11 mouse cellular contexts compared by ENCODE assay signal in the genomic region with DNA sequence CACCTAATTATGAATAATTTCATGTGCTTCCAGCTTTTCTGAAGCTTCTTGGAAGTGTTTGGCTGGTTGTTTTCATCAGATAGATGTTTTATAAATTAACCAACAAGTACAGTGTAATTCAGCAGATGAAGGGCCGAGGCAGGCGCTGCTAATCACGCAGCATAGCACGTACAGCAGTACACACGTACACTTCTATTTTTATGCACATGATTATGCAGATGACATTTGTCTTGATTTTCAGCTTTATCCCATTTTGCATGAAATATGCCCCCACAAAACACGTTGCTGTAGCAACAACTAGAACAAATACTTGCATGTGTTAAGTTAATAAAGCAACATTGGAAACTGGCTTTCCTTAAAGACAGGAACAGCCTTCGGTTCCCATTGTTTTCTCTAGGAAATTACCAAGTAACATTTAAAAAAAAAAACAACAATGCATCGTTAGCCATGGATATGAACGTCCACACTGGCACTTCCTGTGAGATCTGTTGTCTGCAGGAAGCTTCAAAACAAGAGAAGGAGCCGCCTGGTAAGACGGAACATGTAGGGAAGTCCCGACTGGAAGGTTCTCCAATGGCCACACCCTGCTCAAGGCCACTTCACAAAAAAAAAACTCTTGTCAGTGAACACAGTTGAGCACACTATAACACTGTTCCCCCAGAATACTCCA.
DNase-seq lines count a peak whose midpoint lies in the region; ATAC-seq and TF ChIP-seq lines count a peak whose summit lies in the region.
"Had no signal": no experiment of that assay in that cellular context is flagged by ENCODE, and none has a peak within 500 bp of the region (broad histone marks: within the 10 kb centered on the region; RNA-seq: fewer than 3 reads in every experiment).

No protein-coding gene starts in this region.

- H3K4me2 ChIP-seq in forebrain, postnatal 0 days (ENCODE audit: low read depth), result no peak overlapping the region
- H3K4me2 ChIP-seq in forebrain, embryonic 11.5 days (ENCODE audit: low read depth, low read length, severe bottlenecking), result no peak overlapping the region
- H3K4me2 ChIP-seq in kidney, embryonic 16.5 days (replicated peaks; ENCODE audit: low read depth, low read length), result no peak overlapping the region
- H3K4me2 ChIP-seq: limb, embryonic 15.5 days had no signal

- H3K4me1 ChIP-seq in forebrain, postnatal 0 days (ENCODE audit: insufficient read depth), result no peaks in the 10 kb centered on the region
- H3K4me1 ChIP-seq in forebrain, embryonic 11.5 days (replicated peaks; ENCODE audit: control insufficient read depth, insufficient read depth, low read length), result no peaks in the 10 kb centered on the region
- 0 out of 2 replicates have a peak, but pooled peaks cover 3% of the 10 kb centered on the region for H3K4me1 ChIP-seq in kidney, embryonic 16.5 days (ENCODE audit: insufficient read depth, low read length)

- no peaks in the 10 kb centered on the region for H3K27me3 ChIP-seq in forebrain, postnatal 0 days (ENCODE audit: insufficient read depth, low read length)
- no peaks in the 10 kb centered on the region for H3K27me3 ChIP-seq in forebrain, embryonic 11.5 days (ENCODE audit: control insufficient read depth, insufficient read depth, low read length)
- no peaks in the 10 kb centered on the region for H3K27me3 ChIP-seq in kidney, embryonic 16.5 days (ENCODE audit: insufficient read depth, low read length)
- H3K27me3 ChIP-seq: limb, embryonic 15.5 days had no signal

- no peak overlapping the region for H3K4me3 ChIP-seq in forebrain, postnatal 0 days (ENCODE audit: low read depth, low read length)
- H3K4me3 ChIP-seq in forebrain, embryonic 11.5 days (ENCODE audit: low read depth, low read length), result no peak overlapping the region
- H3K4me3 ChIP-seq in kidney, embryonic 16.5 days (ENCODE audit: low read length), result no peak overlapping the region
- H3K4me3 ChIP-seq: forebrain, embryonic 10.5 days; limb, embryonic 15.5 days had no signal

- DNase-seq in forebrain, postnatal 0 days, result peak; percentile 38
- no peak for DNase-seq in forebrain, embryonic 11.5 days (ENCODE audit: low spot score)
- DNase-seq in kidney, postnatal 4 days, result no peak
- DNase-seq in right cerebral cortex, adult 18-20 months, result peak; percentile 6
- DNase-seq in right cerebral cortex, postnatal 4 days, result no peak
- no peak for DNase-seq in frontal cortex, postnatal 14 days (ENCODE audit: low spot score in 2 of 2)
- DNase-seq in urinary bladder, postnatal 4 days (ENCODE audit: low spot score in 2 of 2), result no peak
- DNase-seq: thymus, postnatal 36 days had no signal

- H3K9ac ChIP-seq in forebrain, postnatal 0 days, result no peak overlapping the region
- no peak overlapping the region for H3K9ac ChIP-seq in forebrain, embryonic 11.5 days (ENCODE audit: low read length)
- H3K9ac ChIP-seq in kidney, embryonic 16.5 days (replicated peaks; ENCODE audit: low read length), result no peak overlapping the region
- H3K9ac ChIP-seq: limb, embryonic 15.5 days had no signal

- 51% methylated on average over 12 of the region's 12 CpGs for WGBS in forebrain, postnatal 0 days
- 81% methylated on average over 12 of the region's 12 CpGs for WGBS in forebrain, embryonic 11.5 days
- 74% methylated on average over 12 of the region's 12 CpGs for WGBS in kidney, embryonic 16.5 days

- ATAC-seq in forebrain, postnatal 0 days, result peak; percentile 65
- no peak for ATAC-seq in forebrain, embryonic 11.5 days (replicated peaks; ENCODE audit: low FRiP score)
- no peak for ATAC-seq in kidney, embryonic 16.5 days (ENCODE audit: low FRiP score, low TSS enrichment)

- no peak for TF ChIP-seq CTCF in forebrain, postnatal 0 days (IDR thresholded peaks at IDR 0.05; ENCODE audit: low read depth)

- peak overlapping the region; percentile 1; the same call in 1 of the 2 replicates for H3K27ac ChIP-seq in forebrain, postnatal 0 days (ENCODE audit: low read depth, low read length)
- H3K27ac ChIP-seq in forebrain, embryonic 11.5 days (ENCODE audit: low read depth, low read length), result no peak overlapping the region
- H3K27ac ChIP-seq in kidney, embryonic 16.5 days (ENCODE audit: low read length), result peak overlapping the region; percentile 40; the same call in 1 of the 2 replicates
- H3K27ac ChIP-seq: forebrain, embryonic 10.5 days; limb, embryonic 15.5 days had no signal

- H3K9me3 ChIP-seq in forebrain, postnatal 0 days (ENCODE audit: low read length), result no peaks in the 10 kb centered on the region
- no peaks in the 10 kb centered on the region for H3K9me3 ChIP-seq in forebrain, embryonic 11.5 days (ENCODE audit: control insufficient read depth, low read length)
- no peaks in the 10 kb centered on the region for H3K9me3 ChIP-seq in kidney, embryonic 16.5 days (ENCODE audit: low read length)
- H3K9me3 ChIP-seq: forebrain, embryonic 10.5 days; limb, embryonic 15.5 days had no signal

- H3K36me3 ChIP-seq in forebrain, postnatal 0 days (ENCODE audit: insufficient read depth), result peaks cover 26% of the 10 kb centered on the region
- no peaks in the 10 kb centered on the region for H3K36me3 ChIP-seq in forebrain, embryonic 11.5 days (ENCODE audit: control insufficient read depth, insufficient read depth, low read length)
- H3K36me3 ChIP-seq in kidney, embryonic 16.5 days (ENCODE audit: insufficient read depth, low read length), result peaks cover 57% of the 10 kb centered on the region
- H3K36me3 ChIP-seq: forebrain, embryonic 10.5 days had no signal

Comparison
In these comparisons a context has a peak if more than half of its experiments do, and no peak if none do; other contexts are left out.
1. DNase-seq: peak in forebrain, postnatal 0 days (single experiment) and right cerebral cortex, adult 18-20 months (single experiment); none in forebrain, embryonic 11.5 days (single experiment), kidney, postnatal 4 days (0 of 2), right cerebral cortex, postnatal 4 days (single experiment), frontal cortex, postnatal 14 days (0 of 2) and urinary bladder, postnatal 4 days (0 of 2).